Mouse (Mus musculus) hindbrain, postnatal 0 days (tissue): ENCODE measurements around the gene Vmn1r79. TPM values are rescaled to one million over a fixed set of nuclear protein-coding genes. Genes with fewer than 3 reads are reported as not detected.
"Not testable (repeated sequence)": the region's sequence is repeated elsewhere in the genome, so short reads cannot be mapped to it uniquely, and the experiment has no call there.

Source experiments
- ATAC-seq: fragments of 200-750 bp; cut with Nextera tagmentation; 2 replicates; pipeline ENCODE4 v1.8.0; 2017; ENCODE audit warnings: mild to moderate bottlenecking, moderate TSS enrichment, moderate library complexity
- DNase-seq: peaks from one replicate; pipeline ENCODE4 v3.0.0-alpha.2; 2015; ENCODE audit warnings: low spot score
- H3K27ac ChIP-seq: fragments of 300-500 bp; sonication (generic); 2 replicates; pipeline ENCODE4 v1.5.1; 2014; ENCODE audit warnings: mild to moderate bottlenecking
- H3K27me3 ChIP-seq: fragments of 300-500 bp; sonication (generic); 2 replicates; pipeline ENCODE4 v1.6.1; 2014; ENCODE audit warnings: low read length, mixed read lengths; ENCODE audit not compliant: insufficient read depth
- H3K36me3 ChIP-seq: fragments of 300-500 bp; sonication (generic); 2 replicates; pipeline ENCODE4 v1.6.1; 2014; ENCODE audit warnings: low read length, mixed read lengths; ENCODE audit not compliant: insufficient read depth
- H3K4me1 ChIP-seq: fragments of 300-500 bp; sonication (generic); 2 replicates; pipeline ENCODE4 v1.6.1; 2014; ENCODE audit warnings: antibody characterized with exemption, low read length, mixed read lengths; ENCODE audit not compliant: insufficient read depth
- H3K4me2 ChIP-seq: fragments of 300-500 bp; sonication (generic); 2 replicates; pipeline ENCODE4 v1.6.1; 2014; ENCODE audit warnings: low read depth, mild to moderate bottlenecking, low read length, moderate library complexity, mixed read lengths
- H3K4me3 ChIP-seq: fragments of 300-500 bp; sonication (generic); 2 replicates; pipeline ENCODE4 v1.5.1; 2014; ENCODE audit warnings: low read length
- H3K9ac ChIP-seq: fragments of 300-500 bp; sonication (generic); replicated peaks from 2 replicates; pipeline ENCODE4 v1.6.1; 2014; ENCODE audit warnings: mild to moderate bottlenecking, low read length, moderate library complexity, mixed read lengths
- H3K9me3 ChIP-seq: fragments of 300-500 bp; sonication (generic); 2 replicates; pipeline ENCODE4 v1.6.1; 2016; ENCODE audit warnings: low read length, mixed read lengths
- CTCF ChIP-seq: IDR thresholded peaks from 2 replicates; pipeline ENCODE4 v1.5.1; 2016; ENCODE audit warnings: antibody characterized with exemption, control low read depth, low read depth
- WGBS: fragments of 180-500 bp; shearing (Covaris S2); extraction: QIAGEN DNeasy Blood & Tissue Kit; methylation state at CpG from one replicate; pipeline ENCODE4 v1.1.7; 2014; 5-methylcytosine and 5-hydroxymethylcytosine counted together
- polyA plus RNA-seq: library from polyadenylated mRNA; unstranded; fragments of >200 nt; fragmentation: Nextera tagmentation; extraction: Ambion mirVana; gene quantifications from 2 replicates; pipeline ENCODE4 v1.2.1, GENCODE M21; 2015
- total RNA-seq: library from RNA; depleted of rRNA; stranded (reverse); fragments of >200 nt; gene quantifications from 2 replicates; pipeline ENCODE4 v1.2.3, GENCODE M21; 2014; rRNA removed

Vmn1r79 gene
- total RNA-seq (not detected in 2 replicates), polyA plus RNA-seq (not detected in 2 replicates)

GRCm38 (mm10) chr7:12170979-12171378 lies at the start of gene Vmn1r79:
Gene Vmn1r79, plus strand, starts transcription at chr7:12171279.
- not testable (repeated sequence) for DNase-seq

DNA sequence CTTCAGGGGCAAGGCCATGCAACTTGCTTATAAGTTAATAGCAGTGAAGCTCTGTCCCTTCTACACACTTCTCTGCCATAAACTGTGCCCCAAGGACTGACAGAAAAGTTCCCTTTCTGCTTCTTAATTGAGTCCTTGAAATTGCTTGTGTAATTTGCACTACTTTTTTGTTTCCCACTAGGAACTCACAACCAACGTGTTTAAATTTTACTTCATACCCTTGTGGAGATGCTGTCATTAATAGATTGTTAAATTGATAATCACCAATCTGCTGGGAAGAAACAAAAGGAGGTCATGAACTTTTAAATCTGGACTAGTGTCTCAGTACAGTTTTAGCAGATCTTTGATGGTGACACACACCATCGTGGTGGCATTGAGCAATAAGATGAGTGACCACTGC lies 21.1 kb upstream of the Vmn1r79 start, which contains the start of gene Vmn1r78:
Vmn1r78 (plus strand) TSS at position 301 of the 400 bp plus-strand sequence.
- ATAC-seq = no peak
- Histone ChIP-seq H3K4me2 (no peak within 1 kb of the TSS), H3K36me3 (no peaks in the 10 kb centered on the region), H3K4me3 (no peak within 1 kb of the TSS), H3K9me3 (peaks cover 6% of the 10 kb centered on the region; the same call in 1 of the 2 replicates), H3K27ac (no peak within 1 kb of the TSS), H3K9ac (no peak within 1 kb of the TSS), H3K27me3 (no peaks in the 10 kb centered on the region), H3K4me1 (no peaks in the 10 kb centered on the region)
- no peak for TF ChIP-seq CTCF
- DNase-seq = no peak
- 57% methylated on average over 2 of the region's 2 CpGs for WGBS

More at GRCm38 (mm10) chr7:12170979-12171378, at the start of gene Vmn1r79:
- not testable (repeated sequence) for H3K4me1 ChIP-seq, ATAC-seq, H3K36me3 ChIP-seq, H3K27me3 ChIP-seq, H3K4me2 ChIP-seq, H3K9ac ChIP-seq, H3K27ac ChIP-seq, H3K4me3 ChIP-seq, H3K9me3 ChIP-seq

DNA sequence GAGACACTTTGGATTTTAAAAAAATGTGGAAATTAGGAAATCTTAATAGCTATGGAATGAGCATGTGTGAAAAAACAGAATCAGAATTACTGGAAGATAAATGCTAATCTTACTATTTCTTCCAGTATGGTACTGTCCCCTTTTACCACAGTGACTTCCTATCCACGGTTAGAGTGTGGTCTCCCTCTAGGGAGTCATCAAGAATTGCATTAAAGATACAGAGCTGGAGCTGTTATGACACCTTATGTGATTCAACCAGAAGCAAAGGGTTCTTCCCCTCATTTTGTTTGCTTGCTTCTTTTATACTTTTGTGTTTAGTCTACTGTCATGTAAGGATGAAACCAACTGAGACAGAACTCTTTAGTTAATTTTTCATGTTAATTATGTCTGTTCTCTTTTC lies 14.6 kb upstream of the Vmn1r79 start:
- H3K27ac ChIP-seq, H3K9ac ChIP-seq, H3K4me2 ChIP-seq, H3K4me1 ChIP-seq, DNase-seq, H3K27me3 ChIP-seq, H3K36me3 ChIP-seq, H3K4me3 ChIP-seq, ATAC-seq, H3K9me3 ChIP-seq: not testable (repeated sequence)
- WGBS = 30% methylated on average over 1 of the region's 1 CpGs

- WGBS = 59% methylated on average over 2 of the region's 2 CpGs
- H3K4me3 ChIP-seq, H3K9me3 ChIP-seq, H3K36me3 ChIP-seq, H3K4me2 ChIP-seq, H3K27ac ChIP-seq, H3K27me3 ChIP-seq, DNase-seq, ATAC-seq, H3K4me1 ChIP-seq, H3K9ac ChIP-seq: not testable (repeated sequence)
Observed at GRCm38 (mm10) chr7:12172926-12173325, 1.8 kb downstream of the Vmn1r79 start.

- 84% methylated on average over 1 of the region's 1 CpGs for WGBS
- Histone ChIP-seq H3K36me3 (no peaks in the 10 kb centered on the region), H3K9ac (no peak within 1 kb of the TSS), H3K4me2 (no peak within 1 kb of the TSS), H3K4me3 (no peak within 1 kb of the TSS), H3K9me3 (peaks cover 5% of the 10 kb centered on the region), H3K27me3 (no peaks in the 10 kb centered on the region), H3K27ac (no peak within 1 kb of the TSS), H3K4me1 (no peaks in the 10 kb centered on the region)
- TF ChIP-seq CTCF = no peak
- ATAC-seq (no peak), DNase-seq (no peak)
Observed at GRCm38 (mm10) chr7:12188986-12189385, 17.9 kb downstream of the Vmn1r79 start, which contains the start of gene Vmn1r80. Gene Vmn1r80, plus strand, starts transcription at chr7:12189286.

GRCm38 (mm10) chr7:12204141-12204540 lies 33.1 kb downstream of the Vmn1r79 start:
- Histone ChIP-seq H3K27me3 (no peaks in the 10 kb centered on the region), H3K36me3 (no peaks in the 10 kb centered on the region), H3K9ac (no peak overlapping the region), H3K4me3 (no peak overlapping the region), H3K27ac (no peak overlapping the region), H3K9me3 (peaks cover 8% of the 10 kb centered on the region; the same call in 1 of the 2 replicates), H3K4me2 (no peak overlapping the region), H3K4me1 (no peaks in the 10 kb centered on the region)
- 42% methylated on average over 2 of the region's 2 CpGs for WGBS
- no peak for ATAC-seq
- no peak for DNase-seq
- TF ChIP-seq CTCF = no peak

Other genes starting within 250 kb of the Vmn1r79 start
- gene Vmn1r76, start 233.1 kb upstream of the Vmn1r79 start, total RNA-seq = not detected in 2 replicates
- gene Vmn1r76, start 233.1 kb upstream of the Vmn1r79 start, polyA plus RNA-seq = not detected in 2 replicates
- gene Vmn1r77, start 134.5 kb upstream of the Vmn1r79 start, total RNA-seq = not detected in 2 replicates
- not detected in 2 replicates for gene Vmn1r77, start 134.5 kb upstream of the Vmn1r79 start, polyA plus RNA-seq
- gene Vmn1r78, start 21.0 kb upstream of the Vmn1r79 start, total RNA-seq = not detected in 2 replicates
- not detected in 2 replicates for gene Vmn1r78, start 21.0 kb upstream of the Vmn1r79 start, polyA plus RNA-seq
- not detected in 2 replicates for gene Vmn1r80, start 18.0 kb downstream of the Vmn1r79 start, total RNA-seq
- gene Vmn1r80, start 18.0 kb downstream of the Vmn1r79 start, polyA plus RNA-seq = not detected in 2 replicates
- gene Vmn1r81, start 97.0 kb downstream of the Vmn1r79 start, total RNA-seq = not detected in 2 replicates
- gene Vmn1r81, start 97.0 kb downstream of the Vmn1r79 start, polyA plus RNA-seq = not detected in 2 replicates
- gene Vmn1r82, start 129.2 kb downstream of the Vmn1r79 start, total RNA-seq = not detected in 2 replicates
- gene Vmn1r82, start 129.2 kb downstream of the Vmn1r79 start, polyA plus RNA-seq = not detected in 2 replicates
- not detected in 2 replicates for gene Vmn1r83, start 158.2 kb downstream of the Vmn1r79 start, total RNA-seq
- gene Vmn1r83, start 158.2 kb downstream of the Vmn1r79 start, polyA plus RNA-seq = not detected in 2 replicates
- not detected in 2 replicates for gene Vmn1r84, start 198.0 kb downstream of the Vmn1r79 start, total RNA-seq
- not detected in 2 replicates for gene Vmn1r84, start 198.0 kb downstream of the Vmn1r79 start, polyA plus RNA-seq